10 mouse cellular contexts compared by ENCODE assay signal in genomic region chr2:139966288-139966687, GRCm38 (mm10).
DNase-seq lines count a peak whose midpoint lies in the region; ATAC-seq and TF ChIP-seq lines count a peak whose summit lies in the region.
"Had no signal": no experiment of that assay in that cellular context is flagged by ENCODE, and none has a peak within 500 bp of the region (broad histone marks: within the 10 kb centered on the region; RNA-seq: fewer than 3 reads in every experiment).

No protein-coding gene starts in this region.

- no peak overlapping the region for H3K4me2 ChIP-seq in heart, postnatal 0 days (ENCODE audit: low read depth, low read length)
- H3K4me2 ChIP-seq: lung, embryonic 15.5 days; stomach, embryonic 15.5 days had no signal

- peak; percentile 55 for TF ChIP-seq CTCF in heart, postnatal 0 days (IDR thresholded peaks at IDR 0.05; ENCODE audit: low read depth)

- 52% methylated on average over 3 of the region's 3 CpGs for WGBS in heart, postnatal 0 days
- 57% methylated on average over 3 of the region's 3 CpGs for WGBS in heart, embryonic 10.5 days

- DNase-seq in heart, postnatal 0 days (ENCODE audit: low spot score), result no peak
- no peak for DNase-seq in heart, embryonic 10.5 days (ENCODE audit: low spot score)
- peak; percentile 48 for DNase-seq in urinary bladder, postnatal 25 days (ENCODE audit: low spot score)
- no peak for DNase-seq in urinary bladder, adult 2 months (ENCODE audit: low spot score)
- DNase-seq in brain, adult 2 months (ENCODE audit: low read depth, low spot score), result peak; percentile 69
- peak; percentile 26 to 47 for DNase-seq in heart, postnatal 36 days
- DNase-seq in lung, postnatal 10 days, result peak; percentile 73
- peak; percentile 73 for DNase-seq in thymus, postnatal 25 days

- H3K36me3 ChIP-seq in heart, postnatal 0 days (replicated peaks; ENCODE audit: control insufficient read depth, insufficient read depth, low read length), result no peaks in the 10 kb centered on the region
- no peaks in the 10 kb centered on the region for H3K36me3 ChIP-seq in heart, embryonic 10.5 days
- H3K36me3 ChIP-seq: lung, embryonic 15.5 days; stomach, embryonic 15.5 days had no signal

- no peak overlapping the region for H3K27ac ChIP-seq in heart, postnatal 0 days (ENCODE audit: low read depth)
- H3K27ac ChIP-seq in heart, embryonic 10.5 days, result no peak overlapping the region
- H3K27ac ChIP-seq: lung, embryonic 15.5 days; stomach, embryonic 15.5 days had no signal

- intact Hi-C loops in heart, postnatal 36 days (cut with DNase I), result loop anchor here (5.0 kb wide), 2 partner anchors 189 to 374 kb away; no protein-coding TSS in a partner anchor

- no peaks in the 10 kb centered on the region for H3K4me1 ChIP-seq in heart, postnatal 0 days (ENCODE audit: control insufficient read depth, insufficient read depth)
- H3K4me1 ChIP-seq in heart, embryonic 10.5 days, result no peaks in the 10 kb centered on the region
- H3K4me1 ChIP-seq: lung, embryonic 15.5 days; stomach, embryonic 15.5 days had no signal

- no peak for TF ChIP-seq EP300 in heart, postnatal 0 days (IDR thresholded peaks at IDR 0.05; ENCODE audit: low read depth)

- no peak for ATAC-seq in heart, postnatal 0 days (ENCODE audit: insufficient read depth, low read depth)

- no peak overlapping the region for H3K4me3 ChIP-seq in heart, postnatal 0 days (ENCODE audit: low read depth, low read length)
- H3K4me3 ChIP-seq in heart, embryonic 10.5 days, result no peak overlapping the region
- H3K4me3 ChIP-seq: lung, embryonic 15.5 days; stomach, embryonic 15.5 days had no signal

- no peak overlapping the region for H3K9ac ChIP-seq in heart, postnatal 0 days (replicated peaks; ENCODE audit: low read depth, low read length)
- H3K9ac ChIP-seq: lung, embryonic 15.5 days; stomach, embryonic 15.5 days had no signal

- no peaks in the 10 kb centered on the region for H3K27me3 ChIP-seq in heart, postnatal 0 days (ENCODE audit: control insufficient read depth, insufficient read depth, low read length)
- H3K27me3 ChIP-seq in heart, embryonic 10.5 days (ENCODE audit: insufficient read depth, poor library complexity, severe bottlenecking), result no peaks in the 10 kb centered on the region
- H3K27me3 ChIP-seq: lung, embryonic 15.5 days; stomach, embryonic 15.5 days had no signal

- no peaks in the 10 kb centered on the region for H3K9me3 ChIP-seq in heart, postnatal 0 days (replicated peaks; ENCODE audit: control insufficient read depth, low read length)
- H3K9me3 ChIP-seq in heart, embryonic 10.5 days, result no peaks in the 10 kb centered on the region
- H3K9me3 ChIP-seq: lung, embryonic 15.5 days; stomach, embryonic 15.5 days had no signal

Comparison
In these comparisons a context has a peak if more than half of its experiments do, and no peak if none do; other contexts are left out.
1. DNase-seq: peak in urinary bladder, postnatal 25 days (single experiment), brain, adult 2 months (single experiment), heart, postnatal 36 days (2 of 2), lung, postnatal 10 days (single experiment) and thymus, postnatal 25 days (single experiment); none in heart, postnatal 0 days (single experiment), heart, embryonic 10.5 days (single experiment) and urinary bladder, adult 2 months (single experiment).